Mouse (Mus musculus): Measurements from ENCODE around the gene Aen.

Aen gene

GRCm38 (mm10) chr7:78938957-78939602, 43.4 kb downstream of the Aen start:
- no peak for DNase-seq (ENCODE audit: low spot score)

DNA sequence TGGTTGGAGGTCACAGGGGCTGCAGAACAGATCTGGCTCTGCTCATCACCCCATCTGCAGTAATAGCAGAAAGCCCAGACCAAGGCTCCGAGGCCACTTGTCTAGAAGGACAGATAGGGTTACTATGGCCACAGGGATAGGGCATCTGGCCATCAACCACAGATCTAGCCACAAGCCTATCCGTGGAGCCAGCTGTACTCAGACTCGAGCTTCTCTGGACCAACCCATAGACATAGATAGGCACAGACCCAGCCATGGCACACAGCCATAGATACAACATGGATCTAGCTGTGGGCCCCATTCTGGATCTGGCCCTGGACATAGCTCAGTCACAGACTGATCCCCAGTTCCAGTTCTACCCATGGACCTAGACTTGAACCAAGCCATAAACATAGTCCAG, 45.3 kb downstream of the Aen start:
- DNase-seq (ENCODE audit: low spot score), result no peak

DNA sequence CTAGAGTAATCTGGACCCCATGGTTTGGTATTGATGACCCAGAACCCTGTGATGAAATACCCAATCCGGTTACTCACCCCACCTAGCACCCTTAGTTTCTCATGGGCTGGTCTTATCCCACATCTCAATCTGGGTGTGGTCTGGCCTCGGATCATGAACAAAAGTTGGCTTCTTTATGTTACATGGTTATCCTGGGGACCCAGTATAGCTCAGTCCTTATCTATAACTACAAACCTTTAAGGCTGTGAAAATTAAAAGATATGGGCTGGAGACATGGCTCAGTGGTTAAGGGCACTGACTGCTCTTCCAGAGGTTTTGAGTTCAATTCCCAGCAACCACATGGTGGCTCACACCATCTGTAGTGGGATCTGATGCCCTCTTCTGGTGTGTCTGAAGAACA, 46.9 kb downstream of the Aen start:
- DNase-seq (ENCODE audit: low spot score), result no peak

DNA sequence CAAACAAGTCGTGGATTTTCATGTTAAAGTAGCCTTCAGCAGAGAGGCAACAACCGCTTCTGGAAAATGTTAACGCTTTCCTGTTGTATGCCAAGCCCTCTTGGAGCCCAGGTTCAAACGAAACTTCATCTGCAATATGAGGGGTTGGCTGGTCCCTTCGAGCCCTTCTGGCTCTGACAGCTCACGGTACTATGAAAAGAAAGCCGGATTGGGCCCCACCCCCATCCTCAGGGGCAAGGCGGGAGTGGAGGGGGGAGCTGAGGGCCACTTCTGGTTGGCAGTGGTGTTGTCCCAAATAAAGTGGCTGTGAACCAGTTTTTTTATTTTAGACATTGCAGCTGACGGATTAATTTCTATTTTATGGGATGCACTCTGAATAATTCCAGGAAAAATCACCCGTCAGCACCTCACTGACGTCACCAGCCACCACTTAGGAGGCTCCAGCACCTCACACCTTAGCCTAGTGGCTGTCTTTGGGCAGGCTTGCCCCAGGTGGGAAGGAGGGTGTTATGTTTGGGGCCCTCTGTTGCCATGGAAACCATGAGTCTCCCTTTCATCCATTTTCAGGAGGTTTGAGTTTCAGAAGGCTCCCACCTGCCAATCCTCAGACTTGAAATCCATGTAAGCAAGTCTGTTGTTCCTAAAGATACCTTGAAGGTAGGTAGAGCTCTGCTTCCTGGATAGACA, 58.4 kb downstream of the Aen start:
- DNase-seq (ENCODE audit: low spot score), result no peak

GRCm38 (mm10) chr7:78954619-78955018, 59.0 kb downstream of the Aen start:
- DNase-seq (ENCODE audit: low spot score), result no peak

DNA sequence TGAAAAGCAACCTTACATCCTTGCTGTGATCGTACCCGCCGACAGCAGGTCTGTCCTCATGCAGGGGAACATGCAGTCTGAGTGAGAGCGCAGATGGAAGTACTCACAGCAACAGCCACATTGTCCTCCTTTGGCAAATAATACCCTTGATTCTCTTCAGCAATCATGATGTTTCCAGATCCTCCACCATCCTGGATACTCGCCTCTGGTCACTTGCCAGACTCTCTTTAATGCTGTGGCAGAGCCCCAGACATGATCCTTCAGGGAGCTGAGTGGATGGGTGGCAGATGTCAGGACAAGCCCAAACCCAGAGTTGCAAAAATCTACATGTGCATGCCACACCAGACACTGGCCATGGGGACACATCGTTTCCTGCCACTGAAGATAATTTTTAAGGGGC, 59.4 kb downstream of the Aen start:
- no peak for DNase-seq (ENCODE audit: low spot score)

DNA sequence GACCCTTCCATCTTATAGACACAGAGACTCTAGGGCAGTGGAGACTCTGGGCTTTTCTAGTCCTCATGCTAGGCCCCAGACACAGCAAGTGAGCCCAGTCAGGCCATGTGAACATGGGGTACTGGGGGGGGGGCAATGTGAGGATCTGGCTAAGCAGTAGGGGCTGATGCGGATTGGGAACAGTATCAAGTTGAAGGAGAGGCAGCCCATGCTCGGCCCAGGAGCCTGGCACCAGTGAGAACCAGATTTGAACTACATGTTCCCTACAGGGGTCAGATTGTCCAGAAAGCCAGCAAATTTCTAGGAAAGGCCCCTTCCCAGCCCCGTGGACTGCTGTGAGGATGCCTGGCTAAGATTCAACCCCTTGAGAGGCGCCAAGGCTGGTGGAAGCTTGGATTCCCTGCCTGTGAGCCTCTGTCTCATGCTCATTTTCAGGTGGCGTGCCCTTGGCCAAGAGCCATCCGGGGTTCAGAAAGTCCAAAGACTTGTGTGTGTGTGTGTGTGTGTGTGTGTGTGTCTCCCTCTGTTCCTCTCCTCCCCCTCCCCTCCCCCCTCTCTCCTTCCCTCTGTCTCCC, 62.9 kb downstream of the Aen start:
- DNase-seq (ENCODE audit: low spot score), result no peak
